Mouse (Mus musculus): ENCODE measurements around the gene Igfals. TPM values are rescaled to one million over a fixed set of nuclear protein-coding genes. Genes with fewer than 3 reads are reported as not detected.

Igfals gene
- total RNA-seq, 2 experiments from 2014 or later = 9.9 to 14.0 TPM

DNA sequence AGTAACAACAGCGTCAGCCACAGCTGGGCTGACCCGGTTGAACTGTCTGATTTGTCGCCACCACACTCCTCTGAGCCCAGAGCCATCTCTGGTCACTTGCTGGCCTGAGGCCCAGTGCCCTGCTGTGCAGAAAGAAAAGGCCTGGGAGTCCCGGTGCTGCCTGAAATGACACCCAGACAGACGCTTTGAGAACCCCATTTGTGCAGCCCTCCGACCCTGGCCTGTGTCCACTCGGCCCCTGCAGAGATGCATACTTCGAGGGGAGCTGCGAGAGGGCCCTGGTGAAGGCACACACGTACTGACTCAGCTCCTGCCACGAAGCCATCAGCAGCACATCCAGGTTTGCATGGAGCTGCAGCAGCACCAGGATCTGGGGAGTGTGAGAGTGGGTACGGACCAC is 27.0 kb downstream of the Igfals start:
- intact Hi-C loops (cut with DNase I) = no loop called here
- DNase-seq = no peak

DNA sequence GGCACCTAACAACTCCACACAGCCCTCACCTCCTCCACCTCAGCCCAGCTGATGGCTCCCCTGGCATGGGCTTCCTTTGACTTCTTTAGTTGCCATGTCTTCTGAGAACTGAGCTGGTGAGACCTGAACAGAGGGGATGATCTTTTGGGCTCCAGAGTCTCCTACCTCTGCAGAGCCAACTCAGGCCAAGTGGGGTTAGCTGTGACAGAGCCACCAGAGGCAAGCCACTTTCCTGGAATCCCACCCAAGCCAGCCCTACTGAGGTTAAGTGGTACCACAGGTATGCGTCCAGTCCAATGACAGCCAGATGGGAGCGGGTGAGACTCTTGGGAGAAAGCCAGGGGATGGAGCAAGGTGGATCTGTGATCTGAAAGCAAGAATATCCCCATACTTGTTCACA is 27.5 kb downstream of the Igfals start:
- intact Hi-C loops (cut with DNase I) = no loop called here
- no peak for DNase-seq

DNA sequence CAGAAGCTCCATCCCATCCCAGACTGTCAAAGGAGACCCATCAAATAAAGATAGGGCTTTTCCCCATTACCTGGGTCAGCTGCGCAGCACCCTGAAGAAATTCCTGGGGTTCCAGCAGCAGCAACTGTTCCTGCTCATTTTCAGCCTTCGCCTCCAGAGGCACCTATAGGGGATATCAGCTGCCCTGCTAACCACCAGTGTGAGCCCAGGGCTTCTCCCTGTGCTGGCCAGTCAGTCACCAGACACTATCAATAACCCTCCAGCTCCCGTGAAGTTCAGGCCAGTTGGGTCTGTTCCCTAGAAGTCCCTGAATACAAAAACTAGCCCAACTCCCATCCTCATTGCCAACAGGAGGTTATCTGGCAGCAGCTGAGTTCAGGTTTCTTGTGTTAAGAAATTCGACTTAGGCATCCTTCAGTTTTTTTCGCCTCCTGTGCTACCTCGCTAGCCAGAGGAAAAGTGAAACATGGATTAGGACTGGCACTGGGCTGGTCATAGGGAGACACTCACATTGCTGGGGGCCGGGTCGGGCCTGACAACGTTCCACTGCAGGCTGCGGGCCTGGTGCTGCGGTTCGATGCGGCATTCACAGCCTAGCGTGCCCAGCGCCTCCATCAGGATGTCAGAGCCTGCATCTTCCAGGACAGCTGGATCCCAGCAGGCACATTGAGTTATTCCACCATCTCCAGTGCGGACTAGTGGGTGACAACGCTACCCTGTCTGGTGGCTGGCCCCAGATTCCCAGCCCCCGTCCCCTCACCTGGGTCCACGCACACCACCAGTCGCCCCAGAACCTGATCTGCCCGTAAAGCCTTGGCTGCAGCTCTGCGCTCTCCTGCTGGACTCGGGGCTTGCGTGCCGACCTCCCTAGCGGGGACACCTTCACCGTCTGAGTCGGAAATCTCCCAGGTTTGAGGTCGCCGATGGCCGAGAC is 28.5 kb downstream of the Igfals start:
- intact Hi-C loops (cut with DNase I) = no loop called here
- DNase-seq = no peak

GRCm38 (mm10) chr17:24894995-24895547 is 29.3 kb downstream of the Igfals start, which contains the start of the genes Eme2 and Mrps34:
Gene Eme2 (minus strand): TSS chr17:24895087.
Gene Mrps34 (plus strand): TSS chr17:24895116.
- intact Hi-C loops (cut with DNase I) = loop anchor here (5.0 kb wide), 1 partner anchor 158 kb away; the partner anchor contains the start of gene Msrb1
- peak; percentile 90 to 93 for DNase-seq

- intact Hi-C loops (cut with DNase I) = loop anchor here (5.0 kb wide), 1 partner anchor 158 kb away; the partner anchor contains the start of gene Msrb1
- DNase-seq = no peak
Measured at GRCm38 (mm10) chr17:24895571-24896240, 29.9 kb downstream of the Igfals start.

DNA sequence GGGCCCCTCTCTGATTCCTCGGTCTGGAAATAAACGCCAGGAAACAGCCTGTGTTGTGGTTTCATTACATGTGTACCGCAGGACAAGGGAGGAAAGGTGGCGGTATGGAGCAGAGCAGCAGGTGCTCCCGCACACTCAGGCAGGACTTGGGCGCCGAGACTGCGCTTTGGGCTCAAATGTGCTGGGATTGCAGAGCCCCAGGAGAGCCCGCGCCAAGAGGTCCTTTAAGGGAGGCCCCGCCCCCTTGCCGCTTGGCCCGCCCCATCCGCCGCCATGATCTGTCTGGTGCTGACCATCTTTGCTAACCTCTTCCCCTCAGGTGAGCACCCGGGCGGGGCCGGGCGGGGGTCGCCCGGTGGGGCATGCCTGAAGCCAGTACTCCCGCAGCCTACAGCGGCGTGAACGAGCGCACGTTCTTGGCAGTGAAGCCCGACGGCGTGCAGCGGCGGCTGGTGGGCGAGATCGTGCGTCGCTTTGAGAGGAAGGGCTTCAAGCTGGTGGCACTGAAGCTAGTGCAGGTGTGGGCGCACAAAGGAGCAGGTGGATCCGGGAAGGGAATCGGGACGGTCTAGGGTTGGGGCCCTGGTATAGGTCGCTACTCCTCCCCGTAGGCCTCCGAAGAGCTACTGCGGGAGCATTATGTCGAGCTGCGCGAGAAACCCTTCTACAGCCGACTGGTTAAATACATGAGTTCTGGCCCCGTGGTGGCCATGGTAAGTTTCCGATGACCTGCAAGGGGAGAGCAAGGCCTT is 30.6 kb downstream of the Igfals start, which contains the start of gene Nme3:
Gene Nme3 (plus strand): TSS at position 260 of the 752 bp plus-strand sequence.
- DNase-seq = peak; percentile 80 to 82
- intact Hi-C loops (cut with DNase I) = loop anchor here (5.0 kb wide), 1 partner anchor 159 kb away; the partner anchor contains the start of gene Msrb1

- intact Hi-C loops (cut with DNase I) = loop anchor here (5.0 kb wide), 1 partner anchor 160 kb away; the partner anchor contains the start of gene Msrb1
- DNase-seq = no peak
Measured at GRCm38 (mm10) chr17:24896993-24897269, 31.1 kb downstream of the Igfals start.

DNA sequence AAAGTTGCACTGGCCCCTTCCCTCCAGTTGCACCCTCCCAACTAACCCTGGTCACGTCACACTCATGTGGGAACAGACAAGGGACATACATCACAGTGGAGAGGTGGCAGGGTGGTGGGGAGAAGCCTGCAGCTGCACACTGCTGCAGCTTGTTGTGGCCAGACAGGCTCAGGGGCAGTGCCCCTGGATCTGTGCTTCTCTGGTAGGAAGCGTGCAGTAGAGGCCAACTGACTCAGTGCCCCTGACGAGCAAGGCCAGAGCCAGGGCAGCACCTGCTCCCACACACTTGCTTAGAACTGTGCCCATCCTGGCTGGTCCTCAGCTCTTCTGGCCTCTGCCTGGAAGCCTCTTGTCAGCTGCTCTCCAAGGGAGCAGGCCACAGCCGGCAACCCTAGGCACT is 31.8 kb downstream of the Igfals start:
- no peak for DNase-seq
- intact Hi-C loops (cut with DNase I) = loop anchor here (5.0 kb wide), 1 partner anchor 160 kb away; the partner anchor contains the start of gene Msrb1

DNA sequence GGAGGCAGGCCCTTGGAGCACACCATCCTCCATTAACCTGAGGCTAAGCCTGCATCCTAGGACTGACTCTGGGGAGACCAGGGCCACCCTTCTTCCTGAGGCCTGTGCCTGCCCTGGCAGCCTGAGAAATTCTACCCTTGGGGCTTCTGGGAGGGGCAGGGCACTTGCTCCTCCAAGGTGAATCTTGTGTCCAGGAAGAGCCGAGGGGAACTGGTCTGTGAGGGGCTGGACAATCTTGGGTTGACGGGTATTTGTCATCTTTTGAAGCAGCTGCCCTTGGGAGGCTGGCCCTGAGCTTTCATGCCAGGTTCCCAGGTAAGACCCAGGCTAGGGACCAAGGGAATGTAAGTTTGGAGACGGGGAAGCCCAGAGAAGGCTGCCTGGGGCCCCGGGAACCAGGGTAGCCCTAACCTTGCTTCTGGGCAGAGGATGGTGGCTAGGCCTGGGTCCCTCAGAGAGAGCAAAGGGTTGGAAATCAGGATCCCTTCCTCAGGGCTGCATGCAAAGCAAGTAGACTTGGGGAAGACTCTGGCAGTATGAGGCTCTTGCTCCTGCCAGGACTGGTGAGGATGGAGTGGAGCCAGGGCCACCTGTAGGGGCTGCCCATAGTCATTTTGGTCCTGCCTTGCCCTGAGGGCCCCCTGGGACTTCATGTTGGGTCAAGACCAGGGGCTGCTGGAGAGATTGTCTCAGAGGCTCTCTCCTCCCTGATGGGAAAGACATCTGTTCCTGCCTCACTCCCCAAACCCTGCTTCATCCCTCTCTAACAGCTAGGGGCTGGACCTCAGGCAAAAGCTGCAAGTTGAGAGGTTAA is 32.5 kb downstream of the Igfals start:
- DNase-seq = no peak
- intact Hi-C loops (cut with DNase I) = loop anchor here (5.0 kb wide), 1 partner anchor 161 kb away; the partner anchor contains the start of gene Msrb1

- DNase-seq = peak; percentile 80 to 83
- intact Hi-C loops (cut with DNase I) = loop anchor here (5.0 kb wide), 1 partner anchor 162 kb away; the partner anchor contains the start of gene Msrb1
Measured at GRCm38 (mm10) chr17:24899153-24899552, 33.4 kb downstream of the Igfals start.

GRCm38 (mm10) chr17:24900014-24900413 is 34.2 kb downstream of the Igfals start:
- DNase-seq = no peak
- intact Hi-C loops (cut with DNase I) = no loop called here

DNA sequence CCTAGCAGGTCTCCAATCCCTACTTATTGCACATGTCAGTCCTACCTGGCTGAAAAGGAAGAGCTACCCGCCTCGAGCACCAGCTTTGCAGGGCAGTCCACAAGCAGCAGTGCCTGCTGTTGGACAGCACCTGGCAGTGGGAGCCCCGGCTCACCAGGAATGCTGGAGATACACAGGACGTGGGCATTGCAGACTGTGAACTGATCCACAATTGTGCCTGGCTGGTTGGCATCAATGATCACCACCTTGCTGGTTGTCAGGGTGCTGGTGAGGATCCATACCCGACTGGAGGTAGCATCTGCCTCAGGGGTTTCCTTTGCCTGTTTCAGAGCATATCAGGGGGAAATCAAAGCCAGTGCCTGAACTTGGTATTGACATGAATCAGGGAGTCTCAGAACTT is 36.3 kb downstream of the Igfals start:
- intact Hi-C loops (cut with DNase I) = no loop called here
- DNase-seq = no peak

DNA sequence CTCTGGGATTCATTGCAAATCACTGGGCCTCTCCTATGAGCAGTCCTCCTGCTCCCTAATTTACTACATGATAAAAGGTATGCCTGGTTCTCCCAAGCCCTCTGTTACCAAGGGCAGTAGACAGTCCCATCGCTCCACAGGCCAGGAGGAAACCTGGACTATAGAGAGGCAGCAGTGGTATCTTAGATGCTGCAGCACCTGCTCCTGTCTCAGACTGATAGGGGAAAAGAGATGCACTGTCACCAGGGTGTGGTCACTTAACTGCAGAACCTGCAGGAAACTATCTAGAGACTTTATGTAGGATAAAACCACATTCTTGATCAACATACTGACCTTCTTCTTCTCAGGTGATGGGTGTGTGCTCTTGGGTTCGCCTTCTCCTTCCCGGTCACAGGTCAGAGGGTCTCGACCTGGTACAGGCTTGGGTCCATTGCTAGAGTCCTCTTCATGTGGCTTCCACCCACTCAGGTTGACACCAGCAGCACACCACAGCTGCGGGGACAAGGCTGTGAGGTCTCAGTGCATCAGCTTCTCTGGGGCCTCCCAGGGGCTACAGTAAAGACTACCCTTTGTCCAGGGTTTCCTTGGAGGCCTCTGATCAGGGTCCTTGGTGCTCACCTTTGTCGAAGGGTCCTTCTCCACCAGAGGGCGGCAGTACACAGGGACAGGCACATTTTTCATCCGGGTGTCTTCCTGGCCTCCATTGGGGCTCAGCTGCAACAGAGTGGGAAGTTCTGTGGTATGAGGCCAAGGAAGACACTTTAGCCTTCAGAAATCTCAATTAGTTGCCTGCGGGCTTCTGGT is 37.1 kb downstream of the Igfals start:
- DNase-seq = peak in 1 of 2 experiments; percentile 56
- intact Hi-C loops (cut with DNase I) = no loop called here

GRCm38 (mm10) chr17:24903767-24904166 is 38.0 kb downstream of the Igfals start:
- DNase-seq = no peak
- intact Hi-C loops (cut with DNase I) = no loop called here

DNA sequence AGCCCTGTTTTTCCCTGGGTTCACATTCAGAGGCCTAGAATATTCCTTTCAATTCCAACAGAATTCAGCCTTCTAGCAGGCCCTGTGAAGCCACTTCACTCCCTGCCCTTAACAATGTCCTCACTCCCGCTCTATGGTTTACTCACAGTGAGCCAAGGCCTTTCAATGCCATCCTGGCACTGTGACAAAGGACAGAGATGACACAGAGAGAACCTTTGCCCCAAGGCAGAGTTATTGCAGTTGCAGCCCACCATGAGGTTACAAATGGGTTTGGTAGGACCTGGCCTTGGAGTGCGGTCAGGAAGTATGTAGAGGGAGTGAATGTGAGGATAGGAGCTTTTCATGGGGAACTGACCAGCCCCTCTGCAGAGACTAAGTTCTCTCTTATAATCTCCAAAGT is 41.8 kb downstream of the Igfals start:
- intact Hi-C loops (cut with DNase I) = no loop called here

GRCm38 (mm10) chr17:24913984-24914383 is 48.2 kb downstream of the Igfals start:
- DNase-seq = no peak
- intact Hi-C loops (cut with DNase I) = no loop called here

More for the DNA sequence above, 41.8 kb downstream of the Igfals start:
- no peak for DNase-seq

- no peak for DNase-seq
- intact Hi-C loops (cut with DNase I) = no loop called here
Measured at GRCm38 (mm10) chr17:24923246-24923645, 57.4 kb downstream of the Igfals start.

DNA sequence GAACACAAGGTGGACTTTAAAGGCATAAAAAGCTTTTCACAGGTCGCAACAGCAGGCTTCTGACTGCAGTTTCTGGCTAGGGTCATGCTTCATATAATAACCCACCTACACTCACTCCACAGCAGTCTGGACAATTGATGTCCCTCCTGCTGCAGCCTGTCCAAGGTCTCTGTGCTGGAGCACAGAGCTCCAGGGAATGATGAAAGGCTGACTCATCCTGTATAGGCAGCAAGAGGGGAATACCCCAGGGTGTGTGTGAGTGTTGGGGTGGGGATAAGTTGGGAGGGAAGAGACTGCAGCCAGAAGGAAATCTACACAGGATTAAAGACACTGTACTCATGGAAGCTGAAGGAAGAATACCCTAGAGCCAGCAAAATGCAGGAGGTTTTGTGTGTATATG is 63.7 kb downstream of the Igfals start:
- intact Hi-C loops (cut with DNase I) = no loop called here
- no peak for DNase-seq

Data from heart, postnatal 10 days (tissue).